Mouse (Mus musculus): Measurements from ENCODE around the gene Iffo2. TPM values are rescaled to one million over a fixed set of nuclear protein-coding genes. Genes with fewer than 3 reads are reported as not detected.

Iffo2 gene
- polyA plus RNA-seq, 1 experiment from 2014 or later: 4.3 TPM

DNA sequence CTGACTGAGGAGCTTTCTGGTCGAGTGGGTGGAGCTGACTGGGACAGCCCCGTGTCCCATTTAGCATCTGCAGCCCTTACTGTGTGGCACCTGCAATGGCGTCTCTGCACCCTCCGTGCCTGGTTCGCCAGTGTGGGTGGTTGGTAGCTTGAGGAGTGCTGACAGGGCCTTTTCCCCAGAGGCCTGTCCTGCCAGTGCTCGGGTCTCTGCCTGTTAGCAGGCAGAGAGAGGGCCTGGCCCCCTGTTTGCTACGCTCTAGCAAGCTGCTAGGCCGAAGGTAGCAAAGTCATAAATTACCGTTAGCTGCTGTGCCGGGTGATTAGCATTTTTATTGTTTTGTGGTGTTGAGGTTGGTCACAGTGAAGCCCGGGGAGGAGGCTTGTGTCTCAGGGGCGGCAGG lies 109.5 kb downstream of the Iffo2 start:
- 28% methylated on average over 12 of the region's 12 CpGs for whole genome bisulfite sequencing
- H3K36me3 ChIP-seq (replicated peaks): peaks cover 8% of the 10 kb centered on the region; the same call in 1 of the 2 replicates
- no peak overlapping the region for H3K27ac ChIP-seq
- H3K4me1 ChIP-seq: peaks cover 24% of the 10 kb centered on the region
- no peaks in the 10 kb centered on the region for H3K9me3 ChIP-seq
- H3K9ac ChIP-seq: no peak overlapping the region; the same call in 1 of the 2 replicates
- peaks cover 6% of the 10 kb centered on the region; the same call in 1 of the 2 replicates for H3K27me3 ChIP-seq (replicated peaks)
- H3K4me2 ChIP-seq: no peak overlapping the region
- H3K4me3 ChIP-seq: no peak overlapping the region
- no peak for ATAC-seq (replicated peaks)

GRCm38 (mm10) chr4:139640333-139640732 lies 110.0 kb downstream of the Iffo2 start:
- Histone ChIP-seq H3K36me3 (replicated peaks) (peaks cover 8% of the 10 kb centered on the region; the same call in 1 of the 2 replicates), H3K4me3 (no peak overlapping the region), H3K4me1 (peaks cover 24% of the 10 kb centered on the region), H3K9ac (no peak overlapping the region), H3K4me2 (no peak overlapping the region), H3K9me3 (no peaks in the 10 kb centered on the region), H3K27me3 (replicated peaks) (peaks cover 6% of the 10 kb centered on the region; the same call in 1 of the 2 replicates), H3K27ac (no peak overlapping the region)
- no peak for ATAC-seq (replicated peaks)
- WGBS: 69% methylated on average over 12 of the region's 12 CpGs

GRCm38 (mm10) chr4:139640775-139641174 lies 110.4 kb downstream of the Iffo2 start:
- ATAC-seq (replicated peaks): no peak
- Histone ChIP-seq H3K9ac (no peak overlapping the region), H3K4me3 (no peak overlapping the region), H3K36me3 (replicated peaks) (peaks cover 10% of the 10 kb centered on the region; the same call in 1 of the 2 replicates), H3K9me3 (no peaks in the 10 kb centered on the region), H3K27me3 (replicated peaks) (peaks cover 6% of the 10 kb centered on the region; the same call in 1 of the 2 replicates), H3K27ac (no peak overlapping the region), H3K4me1 (peaks cover 24% of the 10 kb centered on the region), H3K4me2 (no peak overlapping the region)
- 53% methylated on average over 6 of the region's 6 CpGs for WGBS

DNA sequence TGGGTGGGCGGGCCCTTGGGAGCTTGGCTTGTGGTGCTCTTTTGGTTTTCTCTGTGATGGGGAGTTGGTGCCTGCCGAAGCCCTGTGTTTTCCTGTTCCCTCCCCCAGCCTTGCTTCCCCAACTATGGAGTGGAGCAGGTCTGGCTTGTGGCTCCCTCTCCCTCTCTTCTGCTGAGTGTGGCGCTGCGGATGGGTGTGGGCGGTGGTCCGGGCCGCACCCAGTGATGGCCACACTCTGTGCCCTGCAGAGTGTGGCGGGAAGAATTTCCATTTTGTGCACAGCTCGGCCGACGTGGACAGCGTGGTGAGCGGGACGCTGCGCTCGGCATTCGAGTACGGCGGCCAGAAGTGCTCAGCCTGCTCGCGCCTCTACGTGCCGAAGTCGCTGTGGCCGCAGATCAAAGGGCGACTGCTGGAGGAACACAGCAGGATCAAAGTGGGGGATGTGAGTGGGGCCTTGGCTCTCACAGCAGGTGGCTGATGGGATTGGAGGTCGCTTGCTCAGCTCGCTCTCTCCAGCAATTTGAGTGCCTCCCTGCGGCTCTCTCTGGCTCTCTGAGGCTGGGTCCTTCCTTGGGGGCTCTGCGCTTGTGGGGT lies 111.6 kb downstream of the Iffo2 start:
- Histone ChIP-seq H3K27me3 (replicated peaks) (peaks cover 6% of the 10 kb centered on the region; the same call in 1 of the 2 replicates), H3K4me1 (peaks cover 24% of the 10 kb centered on the region), H3K4me3 (peak overlapping the region; percentile 12; the same call in 1 of the 2 replicates), H3K36me3 (replicated peaks) (peaks cover 11% of the 10 kb centered on the region; the same call in 1 of the 2 replicates), H3K9ac (peak overlapping the region; percentile 26), H3K27ac (peak overlapping the region; percentile 60; the same call in 1 of the 2 replicates), H3K4me2 (peak overlapping the region; percentile 43), H3K9me3 (no peaks in the 10 kb centered on the region)
- ATAC-seq (replicated peaks): peak; percentile 43
- WGBS: 3% methylated on average over 30 of the region's 30 CpGs

DNA sequence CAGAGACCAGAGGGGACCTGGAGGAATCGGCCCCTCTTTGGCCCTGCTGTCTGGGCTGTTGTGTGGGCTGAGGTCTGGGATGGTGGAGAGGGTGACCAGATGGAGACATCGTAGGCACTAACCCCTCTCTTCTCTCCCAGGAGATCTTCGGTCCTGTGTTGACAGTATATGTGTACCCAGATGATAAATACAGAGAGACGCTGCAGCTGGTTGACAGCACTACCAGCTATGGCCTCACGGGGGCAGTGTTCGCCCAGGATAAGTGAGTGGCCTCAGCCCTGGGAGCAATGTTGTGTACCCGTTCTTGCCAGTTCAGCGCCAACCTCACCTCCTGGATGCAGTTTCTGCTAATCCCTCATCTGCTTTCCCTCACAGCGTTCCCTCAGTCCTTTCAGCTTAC lies 113.6 kb downstream of the Iffo2 start:
- H3K27me3 ChIP-seq (replicated peaks): peaks cover 6% of the 10 kb centered on the region; the same call in 1 of the 2 replicates
- H3K9me3 ChIP-seq: no peaks in the 10 kb centered on the region
- no peak overlapping the region for H3K9ac ChIP-seq
- peaks cover 6% of the 10 kb centered on the region for H3K36me3 ChIP-seq (replicated peaks)
- H3K27ac ChIP-seq: no peak overlapping the region
- peak; percentile 41 for ATAC-seq (replicated peaks)
- no peak overlapping the region for H3K4me3 ChIP-seq
- H3K4me2 ChIP-seq: no peak overlapping the region
- WGBS: 16% methylated on average over 9 of the region's 9 CpGs
- H3K4me1 ChIP-seq: peaks cover 24% of the 10 kb centered on the region

DNA sequence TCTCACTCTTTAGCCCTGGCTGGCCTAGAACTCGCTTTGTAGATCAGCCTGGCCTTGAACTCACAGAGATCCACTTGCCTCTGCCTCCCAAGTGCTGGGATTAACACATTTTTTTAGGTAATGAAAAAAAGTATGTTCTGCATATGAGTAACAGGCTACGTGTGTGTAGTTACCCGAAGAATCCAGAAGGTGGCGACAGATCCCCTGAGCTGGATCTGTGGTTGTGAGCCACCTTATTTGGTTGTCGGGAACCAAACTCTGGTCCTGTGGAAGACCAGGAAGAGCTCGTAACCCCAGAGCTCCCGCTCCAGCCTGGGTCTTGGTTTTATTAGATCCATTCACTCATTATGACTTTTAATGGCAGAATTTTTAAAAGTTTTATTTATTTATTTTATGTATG lies 116.6 kb downstream of the Iffo2 start:
- Histone ChIP-seq H3K9me3 (no peaks in the 10 kb centered on the region), H3K9ac (no peak overlapping the region), H3K4me2 (no peak overlapping the region), H3K27me3 (replicated peaks) (peaks cover 6% of the 10 kb centered on the region; the same call in 1 of the 2 replicates), H3K27ac (no peak overlapping the region), H3K4me3 (no peak overlapping the region), H3K36me3 (replicated peaks) (peaks cover 6% of the 10 kb centered on the region), H3K4me1 (peaks cover 8% of the 10 kb centered on the region)
- ATAC-seq (replicated peaks): no peak
- WGBS: 83% methylated on average over 7 of the region's 7 CpGs

GRCm38 (mm10) chr4:139650086-139650743 lies 119.9 kb downstream of the Iffo2 start:
- no peak for ATAC-seq (replicated peaks)
- peaks cover 6% of the 10 kb centered on the region; the same call in 1 of the 2 replicates for H3K36me3 ChIP-seq (replicated peaks)
- no peak overlapping the region for H3K4me3 ChIP-seq

DNA sequence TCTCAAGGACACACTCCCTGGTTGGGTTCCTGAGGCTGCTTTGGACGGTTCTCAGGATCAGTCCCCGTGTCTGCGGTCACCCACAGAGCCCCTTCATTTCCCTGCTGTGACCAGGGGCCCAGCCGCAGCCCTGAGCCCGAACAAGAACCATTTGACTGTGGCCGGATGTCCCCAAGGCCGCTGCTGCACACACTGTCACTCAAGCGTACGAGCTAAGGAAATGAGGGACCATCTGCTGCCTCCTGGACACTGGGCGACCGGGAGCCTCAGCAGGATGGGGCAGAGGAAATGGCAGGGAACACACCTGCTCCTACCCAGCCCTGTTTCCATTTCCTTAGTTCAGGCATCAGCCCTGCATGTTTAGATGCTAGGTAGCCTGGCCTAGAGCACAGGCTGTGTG lies 120.6 kb downstream of the Iffo2 start:
- Histone ChIP-seq H3K27me3 (replicated peaks) (no peaks in the 10 kb centered on the region), H3K36me3 (replicated peaks) (peaks cover 3% of the 10 kb centered on the region; the same call in 1 of the 2 replicates), H3K27ac (no peak overlapping the region), H3K4me1 (no peaks in the 10 kb centered on the region), H3K9me3 (no peaks in the 10 kb centered on the region), H3K4me2 (no peak overlapping the region), H3K9ac (no peak overlapping the region), H3K4me3 (no peak overlapping the region)
- WGBS: 51% methylated on average over 11 of the region's 11 CpGs
- no peak for ATAC-seq (replicated peaks)

More at GRCm38 (mm10) chr4:139650086-139650743, 119.9 kb downstream of the Iffo2 start:
- Histone ChIP-seq H3K9ac (no peak overlapping the region), H3K9me3 (no peaks in the 10 kb centered on the region), H3K27ac (no peak overlapping the region), H3K27me3 (replicated peaks) (no peaks in the 10 kb centered on the region), H3K4me1 (no peaks in the 10 kb centered on the region), H3K4me2 (no peak overlapping the region)
- 83% methylated on average over 15 of the region's 15 CpGs for WGBS

GRCm38 (mm10) chr4:139653238-139653637 lies 122.9 kb downstream of the Iffo2 start, which contains the start of gene Tas1r2:
TSS of gene Tas1r2 (plus strand) at chr4:139653538.
- no peaks in the 10 kb centered on the region for H3K9me3 ChIP-seq
- no peak within 1 kb of the TSS for H3K4me2 ChIP-seq
- H3K4me1 ChIP-seq: no peaks in the 10 kb centered on the region
- H3K27me3 ChIP-seq (replicated peaks): no peaks in the 10 kb centered on the region
- 83% methylated on average over 8 of the region's 8 CpGs for WGBS
- no peak within 1 kb of the TSS for H3K9ac ChIP-seq
- H3K36me3 ChIP-seq (replicated peaks): no peaks in the 10 kb centered on the region; the same call in 1 of the 2 replicates
- H3K4me3 ChIP-seq: no peak within 1 kb of the TSS
- no peak within 1 kb of the TSS for H3K27ac ChIP-seq
- ATAC-seq (replicated peaks): no peak

DNA sequence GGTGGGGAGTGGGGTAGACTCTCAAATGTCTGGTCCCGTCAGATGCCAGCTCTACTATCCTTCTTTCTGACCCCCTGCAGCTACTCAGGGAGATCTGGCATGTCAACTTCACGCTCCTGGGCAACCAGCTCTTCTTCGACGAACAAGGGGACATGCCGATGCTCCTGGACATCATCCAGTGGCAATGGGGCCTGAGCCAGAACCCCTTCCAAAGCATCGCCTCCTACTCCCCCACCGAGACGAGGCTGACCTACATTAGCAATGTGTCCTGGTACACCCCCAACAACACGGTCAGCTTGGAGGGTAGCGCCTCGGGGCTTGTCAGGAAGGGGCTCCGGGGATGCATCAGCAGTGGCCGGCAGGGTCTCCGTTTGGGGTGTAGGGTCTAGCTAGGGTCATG lies 131.5 kb downstream of the Iffo2 start:
- Histone ChIP-seq H3K4me2 (no peak overlapping the region), H3K4me1 (no peaks in the 10 kb centered on the region), H3K27ac (no peak overlapping the region), H3K36me3 (replicated peaks) (no peaks in the 10 kb centered on the region), H3K4me3 (no peak overlapping the region), H3K9ac (no peak overlapping the region), H3K9me3 (no peaks in the 10 kb centered on the region), H3K27me3 (replicated peaks) (no peaks in the 10 kb centered on the region; the same call in 1 of the 2 replicates)
- ATAC-seq (replicated peaks): no peak
- WGBS: 85% methylated on average over 14 of the region's 14 CpGs

- no peak overlapping the region for H3K9ac ChIP-seq
- H3K4me2 ChIP-seq: no peak overlapping the region
- H3K4me1 ChIP-seq: no peaks in the 10 kb centered on the region
- no peak overlapping the region for H3K27ac ChIP-seq
- WGBS: 57% methylated on average over 6 of the region's 6 CpGs
- no peak for ATAC-seq (replicated peaks)
- no peaks in the 10 kb centered on the region for H3K9me3 ChIP-seq
- no peaks in the 10 kb centered on the region for H3K36me3 ChIP-seq (replicated peaks)
- H3K27me3 ChIP-seq (replicated peaks): no peaks in the 10 kb centered on the region; the same call in 1 of the 2 replicates
- no peak overlapping the region for H3K4me3 ChIP-seq
Observed at GRCm38 (mm10) chr4:139667632-139668031, 137.3 kb downstream of the Iffo2 start.

DNA sequence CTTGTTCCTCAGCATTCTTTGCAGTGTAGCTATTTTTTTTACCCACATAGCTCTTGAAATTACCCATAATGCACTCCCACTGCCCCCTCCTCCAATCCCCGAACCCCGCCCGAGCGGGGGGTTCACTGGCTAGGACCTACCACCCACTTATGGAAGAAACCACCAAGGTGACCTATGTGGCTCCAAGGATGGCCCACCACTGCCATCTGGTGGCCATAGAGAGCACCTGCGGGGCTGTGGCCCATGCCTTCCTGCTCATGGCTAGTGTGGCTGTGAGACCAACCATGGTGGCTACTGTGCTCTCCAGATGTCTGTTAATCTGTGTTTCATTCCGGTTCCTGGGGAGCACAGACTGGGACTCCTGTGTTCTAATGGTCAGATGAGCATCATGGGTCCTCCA lies 139.5 kb downstream of the Iffo2 start:
- Histone ChIP-seq H3K27ac (no peak overlapping the region), H3K4me2 (no peak overlapping the region), H3K9ac (no peak overlapping the region), H3K36me3 (replicated peaks) (no peaks in the 10 kb centered on the region), H3K27me3 (replicated peaks) (no peaks in the 10 kb centered on the region), H3K9me3 (no peaks in the 10 kb centered on the region), H3K4me3 (no peak overlapping the region), H3K4me1 (no peaks in the 10 kb centered on the region)
- ATAC-seq (replicated peaks): no peak
- WGBS: 14% methylated on average over 6 of the region's 6 CpGs
